Mouse (Mus musculus) heart, embryonic 11.5 days (tissue): ENCODE measurements around the gene Slc41a2. TPM values are rescaled to one million over a fixed set of nuclear protein-coding genes. Genes with fewer than 3 reads are reported as not detected.
"Not testable (repeated sequence)": the region's sequence is repeated elsewhere in the genome, so short reads cannot be mapped to it uniquely, and the experiment has no call there.

ENCODE experiments used
- ATAC-seq: fragments of 200-750 bp; cut with Nextera tagmentation; replicated peaks from 2 replicates; pipeline ENCODE4 v1.8.0; 2017; ENCODE audit warnings: moderate library complexity; ENCODE audit not compliant: insufficient number of reproducible peaks, low FRiP score, low TSS enrichment
- H3K27ac ChIP-seq: fragments of 300-500 bp; sonication (generic); 2 replicates; pipeline ENCODE4 v1.5.1; 2014; ENCODE audit warnings: mild to moderate bottlenecking, low read depth, low read length
- H3K27me3 ChIP-seq: fragments of 300-500 bp; sonication (generic); 2 replicates; pipeline ENCODE4 v1.6.1; 2014; ENCODE audit warnings: mild to moderate bottlenecking, low read length, mixed read lengths; ENCODE audit not compliant: control insufficient read depth, insufficient read depth
- H3K36me3 ChIP-seq: fragments of 300-500 bp; sonication (generic); 2 replicates; pipeline ENCODE4 v1.6.1; 2014; ENCODE audit warnings: mild to moderate bottlenecking, low read length, moderate library complexity, mixed read lengths; ENCODE audit not compliant: control insufficient read depth, insufficient read depth
- H3K4me1 ChIP-seq: fragments of 300-500 bp; sonication (generic); 2 replicates; pipeline ENCODE4 v1.6.1; 2014; ENCODE audit warnings: low read length; ENCODE audit not compliant: control insufficient read depth, insufficient read depth
- H3K4me2 ChIP-seq: fragments of 300-500 bp; sonication (generic); 2 replicates; pipeline ENCODE4 v1.6.1; 2014; ENCODE audit warnings: mild to moderate bottlenecking, moderate library complexity
- H3K4me3 ChIP-seq: fragments of 300-500 bp; sonication (generic); 2 replicates; pipeline ENCODE4 v1.5.1; 2014; ENCODE audit warnings: low read depth, low read length
- H3K9ac ChIP-seq: fragments of 300-500 bp; sonication (generic); 2 replicates; pipeline ENCODE4 v1.6.1; 2014; ENCODE audit warnings: mild to moderate bottlenecking, low read depth, low read length, moderate library complexity
- H3K9me3 ChIP-seq: fragments of 300-500 bp; sonication (generic); replicated peaks from 2 replicates; pipeline ENCODE4 v1.6.1; 2016; ENCODE audit warnings: low read length; ENCODE audit not compliant: control insufficient read depth
- WGBS: fragments of 180-500 bp; shearing (Covaris S2); extraction: QIAGEN DNeasy Blood & Tissue Kit; methylation state at CpG from one replicate; pipeline ENCODE4 v1.1.7; 2014; ENCODE audit not compliant: insufficient replicate concordance; 5-methylcytosine and 5-hydroxymethylcytosine counted together
- polyA plus RNA-seq: library from polyadenylated mRNA; unstranded; fragments of >200 nt; fragmentation: Nextera tagmentation; extraction: Ambion mirVana; gene quantifications from 2 replicates; pipeline ENCODE4 v1.2.1, GENCODE M21; 2014

The Slc41a2 gene
- polyA plus RNA-seq, 1 experiment from 2014 or later: 0.33 TPM

- Histone ChIP-seq H3K36me3 (peaks cover under 1% of the 10 kb centered on the region), H3K4me3 (peak within 1 kb of the TSS; percentile 83), H3K9ac (peak within 1 kb of the TSS; percentile 84), H3K27me3 (no peaks in the 10 kb centered on the region), H3K27ac (peak within 1 kb of the TSS; percentile 71), H3K9me3 (no peaks in the 10 kb centered on the region), H3K4me2 (peak within 1 kb of the TSS; percentile 87), H3K4me1 (peaks cover 15% of the 10 kb centered on the region)
- peak; percentile 96 for ATAC-seq
- WGBS: under 1% methylated on average over 30 of the region's 30 CpGs
Measured at GRCm38 (mm10) chr10:83359956-83360355, 22.3 kb upstream of the Slc41a2 start, which contains the start of gene D10Wsu102e. Gene D10Wsu102e, plus strand, starts transcription at chr10:83360221.

GRCm38 (mm10) chr10:83359451-83359850, 21.8 kb upstream of the Slc41a2 start:
- Histone ChIP-seq H3K36me3 (no peaks in the 10 kb centered on the region; the same call in none of the 2 replicates), H3K4me2 (peak overlapping the region; percentile 87), H3K4me3 (peak overlapping the region; percentile 83), H3K4me1 (peaks cover 15% of the 10 kb centered on the region), H3K27ac (peak overlapping the region; percentile 46; the same call in 1 of the 2 replicates), H3K9me3 (no peaks in the 10 kb centered on the region), H3K9ac (peak overlapping the region; percentile 84; the same call in 1 of the 2 replicates), H3K27me3 (no peaks in the 10 kb centered on the region)
- WGBS: 85% methylated on average over 4 of the region's 4 CpGs
- no peak for ATAC-seq

GRCm38 (mm10) chr10:83356416-83356815, 18.7 kb upstream of the Slc41a2 start:
- ATAC-seq: no peak
- no peaks in the 10 kb centered on the region for H3K9me3 ChIP-seq
- H3K27ac ChIP-seq: no peak overlapping the region
- no peaks in the 10 kb centered on the region for H3K36me3 ChIP-seq
- H3K27me3 ChIP-seq: no peaks in the 10 kb centered on the region
- 79% methylated on average over 12 of the region's 12 CpGs for WGBS
- H3K4me1 ChIP-seq: peaks cover 10% of the 10 kb centered on the region
- H3K9ac ChIP-seq: no peak overlapping the region
- H3K4me2 ChIP-seq: no peak overlapping the region
- no peak overlapping the region for H3K4me3 ChIP-seq

GRCm38 (mm10) chr10:83354333-83354719, 16.6 kb upstream of the Slc41a2 start:
- Histone ChIP-seq H3K27ac (peak overlapping the region; percentile 50; the same call in 1 of the 2 replicates), H3K4me2 (peak overlapping the region; percentile 31; the same call in 1 of the 2 replicates), H3K9me3 (no peaks in the 10 kb centered on the region), H3K4me1 (peaks cover 6% of the 10 kb centered on the region), H3K27me3 (no peaks in the 10 kb centered on the region), H3K4me3 (no peak overlapping the region), H3K9ac (no peak overlapping the region), H3K36me3 (no peaks in the 10 kb centered on the region)
- WGBS: 63% methylated on average over 8 of the region's 8 CpGs
- no peak for ATAC-seq

- Histone ChIP-seq H3K27me3 (no peaks in the 10 kb centered on the region), H3K36me3 (no peaks in the 10 kb centered on the region), H3K4me2 (peak overlapping the region; percentile 31), H3K4me3 (no peak overlapping the region), H3K27ac (peak overlapping the region; percentile 50), H3K4me1 (peaks cover 4% of the 10 kb centered on the region; the same call in 1 of the 2 replicates), H3K9me3 (no peaks in the 10 kb centered on the region), H3K9ac (0 out of 2 replicates have a peak overlapping the region, but pooled peaks have one; percentile 12)
- WGBS: 33% methylated on average over 14 of the region's 14 CpGs
- ATAC-seq: no peak
Measured at GRCm38 (mm10) chr10:83353680-83354332, 16.1 kb upstream of the Slc41a2 start.

- H3K4me1 ChIP-seq, H3K4me2 ChIP-seq, H3K27me3 ChIP-seq, H3K27ac ChIP-seq, H3K9ac ChIP-seq, ATAC-seq, H3K36me3 ChIP-seq, H3K9me3 ChIP-seq, H3K4me3 ChIP-seq: not testable (repeated sequence)
- WGBS: 84% methylated on average over 4 of the region's 4 CpGs
Measured at GRCm38 (mm10) chr10:83351779-83352178, 14.1 kb upstream of the Slc41a2 start.

GRCm38 (mm10) chr10:83350689-83351088, 13.0 kb upstream of the Slc41a2 start:
- H3K27ac ChIP-seq: no peak overlapping the region
- peaks cover 8% of the 10 kb centered on the region; the same call in 1 of the 2 replicates for H3K4me1 ChIP-seq
- H3K4me2 ChIP-seq: no peak overlapping the region
- no peak overlapping the region for H3K9ac ChIP-seq
- 86% methylated on average over 2 of the region's 2 CpGs for WGBS
- no peaks in the 10 kb centered on the region for H3K36me3 ChIP-seq
- H3K9me3 ChIP-seq: no peaks in the 10 kb centered on the region
- no peaks in the 10 kb centered on the region for H3K27me3 ChIP-seq
- no peak overlapping the region for H3K4me3 ChIP-seq
- no peak for ATAC-seq

- no peak overlapping the region for H3K4me2 ChIP-seq
- ATAC-seq: no peak
- H3K9me3 ChIP-seq: no peaks in the 10 kb centered on the region
- no peaks in the 10 kb centered on the region for H3K27me3 ChIP-seq
- no peak overlapping the region for H3K9ac ChIP-seq
- 0 out of 2 replicates have a peak, but pooled peaks cover 4% of the 10 kb centered on the region for H3K4me1 ChIP-seq
- H3K4me3 ChIP-seq: no peak overlapping the region
- 20% methylated on average over 7 of the region's 7 CpGs for WGBS
- H3K27ac ChIP-seq: no peak overlapping the region
- H3K36me3 ChIP-seq: no peaks in the 10 kb centered on the region
Measured at GRCm38 (mm10) chr10:83347494-83347893, 9.8 kb upstream of the Slc41a2 start.

GRCm38 (mm10) chr10:83346359-83346736, 8.7 kb upstream of the Slc41a2 start:
- ATAC-seq: no peak
- H3K27me3 ChIP-seq: no peaks in the 10 kb centered on the region
- 65% methylated on average over 5 of the region's 5 CpGs for WGBS
- H3K4me1 ChIP-seq: 0 out of 2 replicates have a peak, but pooled peaks cover 4% of the 10 kb centered on the region
- H3K27ac ChIP-seq: no peak overlapping the region
- no peak overlapping the region for H3K9ac ChIP-seq
- H3K9me3 ChIP-seq: no peaks in the 10 kb centered on the region
- no peaks in the 10 kb centered on the region for H3K36me3 ChIP-seq
- no peak overlapping the region for H3K4me3 ChIP-seq
- H3K4me2 ChIP-seq: no peak overlapping the region
